Mouse (Mus musculus) hindbrain, embryonic 12.5 days (tissue): ENCODE measurements around the gene Asic2. TPM values are rescaled to one million over a fixed set of nuclear protein-coding genes. Genes with fewer than 3 reads are reported as not detected.
"Not testable (repeated sequence)": the region's sequence is repeated elsewhere in the genome, so short reads cannot be mapped to it uniquely, and the experiment has no call there.

ENCODE experiments used
- ATAC-seq: fragments of 200-750 bp; cut with Nextera tagmentation; 2 replicates; pipeline ENCODE4 v1.8.0; 2017; ENCODE audit warnings: moderate TSS enrichment; ENCODE audit not compliant: low FRiP score
- H3K27ac ChIP-seq: fragments of 300-500 bp; sonication (generic); 2 replicates; pipeline ENCODE4 v1.5.1; 2016; ENCODE audit warnings: mild to moderate bottlenecking
- H3K27me3 ChIP-seq: fragments of 300-500 bp; sonication (generic); 2 replicates; pipeline ENCODE4 v1.6.1; 2016; ENCODE audit warnings: mild to moderate bottlenecking
- H3K36me3 ChIP-seq: fragments of 300-500 bp; sonication (generic); 2 replicates; pipeline ENCODE4 v1.6.1; 2016; ENCODE audit warnings: mild to moderate bottlenecking
- H3K4me1 ChIP-seq: fragments of 300-500 bp; sonication (generic); 2 replicates; pipeline ENCODE4 v1.6.1; 2016
- H3K4me2 ChIP-seq: fragments of 300-500 bp; sonication (generic); replicated peaks from 2 replicates; pipeline ENCODE4 v1.6.1; 2016; ENCODE audit warnings: mild to moderate bottlenecking
- H3K4me3 ChIP-seq: fragments of 300-500 bp; sonication (generic); 2 replicates; pipeline ENCODE4 v1.5.1; 2016; ENCODE audit warnings: mild to moderate bottlenecking
- H3K9ac ChIP-seq: fragments of 300-500 bp; sonication (generic); 2 replicates; pipeline ENCODE4 v1.6.1; 2016; ENCODE audit warnings: mild to moderate bottlenecking, moderate library complexity
- H3K9me3 ChIP-seq: fragments of 300-500 bp; sonication (generic); replicated peaks from 2 replicates; pipeline ENCODE4 v1.6.1; 2016; ENCODE audit warnings: mild to moderate bottlenecking
- WGBS: fragments of 180-500 bp; shearing (Covaris S2); methylation state at CpG from one replicate; pipeline ENCODE4 v1.1.7; 2016; 5-methylcytosine and 5-hydroxymethylcytosine counted together
- polyA plus RNA-seq: library from polyadenylated mRNA; unstranded; fragments of >200 nt; fragmentation: Nextera tagmentation; extraction: Ambion mirVana; gene quantifications from 2 replicates; pipeline ENCODE4 v1.2.1, GENCODE M21; 2016

Asic2 gene
- polyA plus RNA-seq, 1 experiment from 2014 or later = 5.4 TPM

GRCm38 (mm10) chr11:81370426-81370810, 597.8 kb downstream of the Asic2 start:
- Histone ChIP-seq H3K36me3 (no peaks in the 10 kb centered on the region), H3K9me3 (no peaks in the 10 kb centered on the region), H3K27ac (no peak overlapping the region), H3K9ac (no peak overlapping the region), H3K4me2 (no peak overlapping the region), H3K4me1 (peaks cover 26% of the 10 kb centered on the region), H3K27me3 (no peaks in the 10 kb centered on the region; the same call in 1 of the 2 replicates), H3K4me3 (no peak overlapping the region)
- 52% methylated on average over 8 of the region's 8 CpGs for WGBS
- ATAC-seq = no peak

- H3K27me3 ChIP-seq = no peaks in the 10 kb centered on the region; the same call in 1 of the 2 replicates
- no peak overlapping the region for H3K9ac ChIP-seq
- no peaks in the 10 kb centered on the region; the same call in 1 of the 2 replicates for H3K9me3 ChIP-seq
- ATAC-seq = no peak
- H3K27ac ChIP-seq = no peak overlapping the region
- H3K4me1 ChIP-seq = peaks cover 26% of the 10 kb centered on the region
- WGBS = 41% methylated on average over 10 of the region's 10 CpGs
- no peak overlapping the region for H3K4me3 ChIP-seq
- H3K36me3 ChIP-seq = no peaks in the 10 kb centered on the region
- H3K4me2 ChIP-seq = no peak overlapping the region
These were observed 598.5 kb downstream of the Asic2 start for GRCm38 (mm10) chr11:81369497-81370425.

GRCm38 (mm10) chr11:81364442-81364841, 603.8 kb downstream of the Asic2 start:
- Histone ChIP-seq H3K4me1 (peaks cover 4% of the 10 kb centered on the region), H3K9me3 (no peaks in the 10 kb centered on the region; the same call in 1 of the 2 replicates), H3K36me3 (no peaks in the 10 kb centered on the region), H3K4me3 (no peak overlapping the region), H3K4me2 (no peak overlapping the region), H3K9ac (no peak overlapping the region), H3K27ac (no peak overlapping the region), H3K27me3 (no peaks in the 10 kb centered on the region; the same call in 1 of the 2 replicates)
- 92% methylated on average over 3 of the region's 3 CpGs for WGBS
- ATAC-seq = no peak

GRCm38 (mm10) chr11:81362461-81362860, 605.8 kb downstream of the Asic2 start:
- Histone ChIP-seq H3K27me3 (no peaks in the 10 kb centered on the region), H3K9ac (no peak overlapping the region), H3K27ac (no peak overlapping the region), H3K4me1 (no peaks in the 10 kb centered on the region), H3K4me2 (no peak overlapping the region), H3K36me3 (no peaks in the 10 kb centered on the region), H3K4me3 (no peak overlapping the region), H3K9me3 (no peaks in the 10 kb centered on the region; the same call in 1 of the 2 replicates)
- no peak for ATAC-seq
- 70% methylated on average over 3 of the region's 3 CpGs for WGBS

- H3K4me2 ChIP-seq = no peak overlapping the region
- no peaks in the 10 kb centered on the region for H3K36me3 ChIP-seq
- no peaks in the 10 kb centered on the region for H3K4me1 ChIP-seq
- H3K27ac ChIP-seq = no peak overlapping the region
- H3K27me3 ChIP-seq = no peaks in the 10 kb centered on the region
- H3K9me3 ChIP-seq = no peaks in the 10 kb centered on the region; the same call in 1 of the 2 replicates
- 94% methylated on average over 4 of the region's 4 CpGs for WGBS
- no peak overlapping the region for H3K4me3 ChIP-seq
- no peak for ATAC-seq
- H3K9ac ChIP-seq = no peak overlapping the region
These were observed 607.2 kb downstream of the Asic2 start for GRCm38 (mm10) chr11:81361040-81361439.

GRCm38 (mm10) chr11:81350498-81350897, 617.8 kb downstream of the Asic2 start:
- not testable (repeated sequence) for H3K36me3 ChIP-seq, H3K9ac ChIP-seq, H3K27ac ChIP-seq, H3K4me1 ChIP-seq, ATAC-seq, H3K9me3 ChIP-seq, H3K4me2 ChIP-seq, H3K4me3 ChIP-seq, H3K27me3 ChIP-seq
- 49% methylated on average over 5 of the region's 6 CpGs for WGBS

GRCm38 (mm10) chr11:81331977-81332376, 636.3 kb downstream of the Asic2 start:
- 81% methylated on average over 2 of the region's 2 CpGs for WGBS
- Histone ChIP-seq H3K27ac (no peak overlapping the region), H3K4me2 (no peak overlapping the region), H3K36me3 (no peaks in the 10 kb centered on the region), H3K4me1 (no peaks in the 10 kb centered on the region), H3K9ac (no peak overlapping the region), H3K9me3 (no peaks in the 10 kb centered on the region), H3K4me3 (no peak overlapping the region), H3K27me3 (no peaks in the 10 kb centered on the region)
- ATAC-seq = no peak

GRCm38 (mm10) chr11:81330982-81331381, 637.3 kb downstream of the Asic2 start:
- H3K4me2 ChIP-seq = no peak overlapping the region
- no peaks in the 10 kb centered on the region for H3K36me3 ChIP-seq
- no peak overlapping the region for H3K4me3 ChIP-seq
- no peaks in the 10 kb centered on the region for H3K27me3 ChIP-seq
- no peak overlapping the region for H3K27ac ChIP-seq
- no peak for ATAC-seq
- H3K9me3 ChIP-seq = no peaks in the 10 kb centered on the region
- no peak overlapping the region for H3K9ac ChIP-seq
- WGBS = 88% methylated on average over 3 of the region's 3 CpGs
- no peaks in the 10 kb centered on the region for H3K4me1 ChIP-seq

GRCm38 (mm10) chr11:81328088-81328487, 640.2 kb downstream of the Asic2 start:
- no peaks in the 10 kb centered on the region for H3K9me3 ChIP-seq
- no peak overlapping the region for H3K27ac ChIP-seq
- no peak overlapping the region for H3K9ac ChIP-seq
- H3K4me1 ChIP-seq = no peaks in the 10 kb centered on the region
- no peak overlapping the region for H3K4me3 ChIP-seq
- no peak overlapping the region for H3K4me2 ChIP-seq
- no peaks in the 10 kb centered on the region for H3K36me3 ChIP-seq
- no peak for ATAC-seq
- 89% methylated on average over 5 of the region's 5 CpGs for WGBS
- H3K27me3 ChIP-seq = no peaks in the 10 kb centered on the region

- H3K27ac ChIP-seq = no peak overlapping the region
- no peaks in the 10 kb centered on the region for H3K27me3 ChIP-seq
- no peak overlapping the region for H3K4me3 ChIP-seq
- H3K9me3 ChIP-seq = no peaks in the 10 kb centered on the region
- H3K4me2 ChIP-seq = no peak overlapping the region
- no peak for ATAC-seq
- no peaks in the 10 kb centered on the region for H3K36me3 ChIP-seq
- WGBS = 84% methylated on average over 4 of the region's 4 CpGs
- no peak overlapping the region for H3K9ac ChIP-seq
- no peaks in the 10 kb centered on the region for H3K4me1 ChIP-seq
These were observed 645.1 kb downstream of the Asic2 start for GRCm38 (mm10) chr11:81323146-81323545.

- no peak overlapping the region for H3K4me3 ChIP-seq
- H3K4me1 ChIP-seq = no peaks in the 10 kb centered on the region
- H3K36me3 ChIP-seq = no peaks in the 10 kb centered on the region
- no peak for ATAC-seq
- no peak overlapping the region for H3K4me2 ChIP-seq
- no peaks in the 10 kb centered on the region for H3K27me3 ChIP-seq
- no peak overlapping the region for H3K9ac ChIP-seq
- no peak overlapping the region for H3K27ac ChIP-seq
- 88% methylated on average over 8 of the region's 8 CpGs for WGBS
- H3K9me3 ChIP-seq = no peaks in the 10 kb centered on the region
These were observed 645.8 kb downstream of the Asic2 start for GRCm38 (mm10) chr11:81322466-81322865.

- Histone ChIP-seq H3K27ac (no peak overlapping the region), H3K9ac (no peak overlapping the region), H3K27me3 (no peaks in the 10 kb centered on the region), H3K4me1 (no peaks in the 10 kb centered on the region), H3K4me2 (no peak overlapping the region), H3K4me3 (no peak overlapping the region), H3K36me3 (no peaks in the 10 kb centered on the region), H3K9me3 (no peaks in the 10 kb centered on the region)
- WGBS = 50% methylated on average over 3 of the region's 3 CpGs
- no peak for ATAC-seq
These were observed 678.2 kb downstream of the Asic2 start for GRCm38 (mm10) chr11:81290041-81290440.

GRCm38 (mm10) chr11:81283185-81283584, 685.1 kb downstream of the Asic2 start:
- H3K4me1 ChIP-seq = peaks cover 7% of the 10 kb centered on the region
- H3K9ac ChIP-seq = no peak overlapping the region
- H3K4me2 ChIP-seq = no peak overlapping the region
- H3K36me3 ChIP-seq = no peaks in the 10 kb centered on the region
- no peak overlapping the region for H3K27ac ChIP-seq
- H3K9me3 ChIP-seq = no peaks in the 10 kb centered on the region
- peaks cover 9% of the 10 kb centered on the region; the same call in 1 of the 2 replicates for H3K27me3 ChIP-seq
- no peak for ATAC-seq
- WGBS = 54% methylated on average over 6 of the region's 6 CpGs
- H3K4me3 ChIP-seq = no peak overlapping the region
